ENCODE assay signal across 21 mouse cellular contexts in the genomic region with DNA sequence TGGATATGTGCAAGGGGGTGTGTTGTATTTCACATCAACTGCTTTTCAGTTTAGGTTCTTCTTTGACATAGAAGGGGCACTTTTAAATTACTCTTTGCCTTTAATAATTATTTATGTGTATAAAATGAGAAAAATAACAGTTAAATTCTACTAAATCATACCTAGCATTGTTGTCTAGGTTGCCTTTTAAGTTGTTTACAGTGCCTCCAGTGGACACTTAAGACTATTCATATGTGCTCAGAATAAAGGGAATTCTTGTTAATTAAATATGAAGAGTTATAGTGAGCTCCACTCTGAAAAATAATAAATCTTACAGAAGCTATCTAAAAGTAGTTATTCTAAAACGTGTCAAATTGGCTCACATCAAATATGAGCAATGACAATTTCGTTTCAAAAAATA. TPM values are rescaled to one million over a fixed set of nuclear protein-coding genes. Genes with fewer than 3 reads are reported as not detected.
DNase-seq lines count a peak whose midpoint lies in the region; ATAC-seq and TF ChIP-seq lines count a peak whose summit lies in the region.
"Had no signal": no experiment of that assay in that cellular context is flagged by ENCODE, and none has a peak within 500 bp of the region (broad histone marks: within the 10 kb centered on the region; RNA-seq: fewer than 3 reads in every experiment).

No protein-coding gene starts in this region.

- 93% methylated on average over 2 of the region's 2 CpGs for WGBS in heart, adult 2 months
- 91% methylated on average over 2 of the region's 2 CpGs for WGBS in forebrain, postnatal 0 days

- H3K4me2 ChIP-seq in forebrain, postnatal 0 days (ENCODE audit: low read depth): no peak overlapping the region
- H3K4me2 ChIP-seq: forebrain, embryonic 13.5 days; heart, embryonic 11.5 days; hindbrain, embryonic 15.5 days had no signal

- H3K9me3 ChIP-seq in E14TG2a.4 (ENCODE audit: low read length): no peaks in the 10 kb centered on the region
- no peaks in the 10 kb centered on the region for H3K9me3 ChIP-seq in forebrain, postnatal 0 days (ENCODE audit: low read length)
- H3K9me3 ChIP-seq: forebrain, embryonic 10.5 days; forebrain, embryonic 13.5 days; hindbrain, embryonic 10.5 days; hindbrain, embryonic 15.5 days had no signal

- peak; percentile 37 for TF ChIP-seq CTCF in heart, adult 2 months (IDR thresholded peaks at IDR 0.05)
- TF ChIP-seq CTCF in left cerebral cortex, adult 2 months (IDR thresholded peaks at IDR 0.05): peak; percentile 7; the same call in 1 of the 2 replicates
- 0 out of 2 replicates have a peak, but pooled peaks have one; percentile 6 for TF ChIP-seq CTCF in E14TG2a.4 (conservative IDR thresholded peaks at IDR 0.05; ENCODE audit: low read length)
- no peak for TF ChIP-seq CTCF in forebrain, postnatal 0 days (IDR thresholded peaks at IDR 0.05; ENCODE audit: low read depth)

- H3K4me3 ChIP-seq in heart, adult 2 months: no peak overlapping the region
- H3K4me3 ChIP-seq in left cerebral cortex, adult 2 months: no peak overlapping the region
- H3K4me3 ChIP-seq in E14TG2a.4 (replicated peaks; ENCODE audit: low read length): no peak overlapping the region
- H3K4me3 ChIP-seq in forebrain, postnatal 0 days (ENCODE audit: low read depth, low read length): no peak overlapping the region
- H3K4me3 ChIP-seq: forebrain, embryonic 10.5 days; forebrain, embryonic 13.5 days; hindbrain, embryonic 10.5 days; hindbrain, embryonic 15.5 days had no signal

- TF ChIP-seq EP300 in heart, adult 2 months (IDR thresholded peaks at IDR 0.05; ENCODE audit: insufficient read depth, low read depth, low read length): no peak

- no peak overlapping the region for H3K9ac ChIP-seq in heart, adult 2 months (ENCODE audit: low read depth, low read length)
- H3K9ac ChIP-seq in forebrain, postnatal 0 days: no peak overlapping the region
- H3K9ac ChIP-seq: forebrain, embryonic 13.5 days; hindbrain, embryonic 15.5 days had no signal

- no peak overlapping the region for H3K27ac ChIP-seq in heart, adult 2 months
- no peak overlapping the region for H3K27ac ChIP-seq in left cerebral cortex, adult 2 months
- H3K27ac ChIP-seq in forebrain, postnatal 0 days (ENCODE audit: low read depth, low read length): no peak overlapping the region
- H3K27ac ChIP-seq: forebrain, embryonic 10.5 days; forebrain, embryonic 13.5 days; hindbrain, embryonic 10.5 days; hindbrain, embryonic 15.5 days had no signal

- no peak for TF ChIP-seq POLR2A in heart, adult 2 months (IDR thresholded peaks at IDR 0.05; ENCODE audit: insufficient read depth, low read depth, low read length)

- peaks cover 3% of the 10 kb centered on the region for H3K4me1 ChIP-seq in heart, adult 2 months (ENCODE audit: control insufficient read depth, insufficient read depth, low read length)
- no peaks in the 10 kb centered on the region for H3K4me1 ChIP-seq in E14TG2a.4 (replicated peaks; ENCODE audit: low read depth, low read length)
- H3K4me1 ChIP-seq in forebrain, postnatal 0 days (ENCODE audit: insufficient read depth): no peaks in the 10 kb centered on the region
- H3K4me1 ChIP-seq: forebrain, embryonic 10.5 days; forebrain, embryonic 13.5 days; hindbrain, embryonic 10.5 days; hindbrain, embryonic 15.5 days had no signal

- DNase-seq in heart, adult 2 months: no peak
- DNase-seq in heart, postnatal 4 days: no peak
- DNase-seq in left cerebral cortex, adult 2 months (ENCODE audit: extremely low spot score in 1 of 2, low spot score in 2 of 2): no peak
- no peak for DNase-seq in left cerebral cortex, adult 11 months (ENCODE audit: low spot score)
- no peak for DNase-seq in left cerebral cortex, postnatal 4 days
- DNase-seq in forebrain, postnatal 0 days: no peak
- DNase-seq: adrenal gland, postnatal 10 days; adrenal gland, postnatal 36 days; cerebellum, adult 18-20 months; cerebellum, adult 9-10 months; cerebellum, postnatal 14 days; gastrocnemius, postnatal 25 days had no signal

- H3K79me2 ChIP-seq in heart, adult 2 months (replicated peaks; ENCODE audit: control insufficient read depth, insufficient read depth, low read length): peaks cover 3% of the 10 kb centered on the region

- H3K27me3 ChIP-seq in heart, adult 2 months (ENCODE audit: control insufficient read depth, insufficient read depth, low read length): no peaks in the 10 kb centered on the region
- no peaks in the 10 kb centered on the region for H3K27me3 ChIP-seq in E14TG2a.4 (ENCODE audit: insufficient read depth, low read length)
- no peaks in the 10 kb centered on the region for H3K27me3 ChIP-seq in forebrain, postnatal 0 days (ENCODE audit: insufficient read depth, low read length)
- H3K27me3 ChIP-seq: forebrain, embryonic 13.5 days; hindbrain, embryonic 15.5 days; Patski had no signal

- intact Hi-C loops in heart, adult 2 months (cut with DNase I): no loop called here
- intact Hi-C loops in left cerebral cortex, adult 2 months (cut with DNase I): no loop called here
- intact Hi-C loops in left cerebral cortex, postnatal 4 days (cut with DNase I): no loop called here

- H3K36me3 ChIP-seq in heart, adult 2 months (ENCODE audit: control insufficient read depth, insufficient read depth, low read length): peaks cover 2% of the 10 kb centered on the region; the same call in 1 of the 2 replicates
- H3K36me3 ChIP-seq in E14TG2a.4 (ENCODE audit: insufficient read depth, low read length): no peaks in the 10 kb centered on the region
- no peaks in the 10 kb centered on the region for H3K36me3 ChIP-seq in forebrain, postnatal 0 days (ENCODE audit: insufficient read depth)
- H3K36me3 ChIP-seq: forebrain, embryonic 10.5 days; hindbrain, embryonic 10.5 days; hindbrain, embryonic 15.5 days had no signal

- no peak for ATAC-seq in forebrain, postnatal 0 days
- ATAC-seq: CD4-positive, CD25-positive, alpha-beta regulatory T cell, adult 4 months; forebrain, embryonic 13.5 days; forebrain, embryonic 16.5 days; Patski had no signal

RNA-seq across cellular contexts. Expression of a gene that starts 28.5 kb away (rescaled TPM):
- 10 to 100 TPM; 16.9 to 20.6 TPM for total RNA-seq in heart, adult 2 months (2021)
- 9.2 and 15.0 TPM in 2 replicates for polyA plus RNA-seq in heart, adult 2 months (2012; rRNA removed)
- 10 to 100 TPM; 25.5 to 28.0 TPM for total RNA-seq in heart, postnatal 4 days (2021)
- total RNA-seq in left cerebral cortex, adult 2 months (2021): 10 to 100 TPM; 36.4 to 36.8 TPM
- 10 to 100 TPM; 40.8 to 43.6 TPM for total RNA-seq in left cerebral cortex, postnatal 4 days (2021)
- total RNA-seq in forebrain, postnatal 0 days (2014; rRNA removed): 35.0 and 38.0 TPM in 2 replicates
- 7.9 and 10.4 TPM in 2 replicates for polyA plus RNA-seq in forebrain, postnatal 0 days (2015; fragmentation: Nextera tagmentation; extraction: Ambion mirVana)
